Mouse (Mus musculus): Measurements from ENCODE around the gene Tmem59.

Gene Tmem59

DNA sequence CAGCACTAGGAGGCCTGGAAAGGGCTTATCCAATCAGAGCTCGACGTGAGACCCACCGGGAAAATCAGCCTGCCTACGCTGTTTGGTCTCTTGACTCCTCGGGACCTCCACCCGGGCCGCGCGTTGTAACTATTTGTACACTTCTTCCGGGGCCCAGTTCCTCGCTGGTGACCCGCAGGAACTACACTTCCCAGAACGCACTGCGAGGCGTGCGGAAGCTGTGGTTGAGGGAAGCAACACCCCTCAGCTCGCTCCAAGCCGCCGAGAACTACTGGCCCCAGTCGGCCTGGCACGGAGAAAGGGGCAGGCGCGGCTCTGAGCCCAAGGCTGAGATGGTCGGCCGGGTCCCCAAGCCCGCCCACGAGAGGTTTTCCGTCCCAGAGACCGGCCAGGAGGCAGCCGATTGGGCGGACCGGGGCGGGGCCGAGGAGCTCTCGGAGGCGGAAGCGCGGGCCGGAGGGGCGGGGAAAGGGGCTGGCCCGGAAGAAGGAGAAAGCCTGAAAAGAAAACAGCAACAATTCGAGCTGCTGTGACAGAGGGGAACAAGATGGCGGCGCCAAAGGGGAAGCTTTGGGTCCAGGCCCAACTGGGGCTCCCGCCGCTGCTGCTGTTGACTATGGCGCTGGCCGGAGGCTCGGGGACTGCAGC is at the start of gene Tmem59:
TSS of gene Tmem59 (plus strand) at position 218 of the 648 bp plus-strand sequence.
- peak; percentile 97 for DNase-seq (ENCODE audit: low read depth, low spot score)

DNA sequence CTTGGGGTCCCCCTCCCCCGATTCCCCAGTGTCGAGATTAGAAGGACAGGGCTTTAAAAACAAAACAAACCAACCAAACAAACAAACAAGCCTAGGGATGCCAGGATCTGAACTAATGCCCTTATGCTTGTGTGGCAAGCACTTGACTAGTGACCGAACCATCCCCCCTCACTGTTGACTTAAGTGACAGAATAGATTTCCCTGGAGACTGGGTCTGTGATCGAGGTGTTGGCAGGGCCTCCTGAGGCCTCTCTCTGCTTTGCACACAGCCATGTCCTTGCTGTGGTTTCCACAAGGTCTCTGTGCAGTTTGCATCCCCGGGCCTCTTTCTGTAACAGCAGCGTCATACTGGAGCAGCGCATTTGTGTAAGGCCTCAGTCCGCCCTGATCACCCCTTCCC is 48.8 kb upstream of the Tmem59 start:
- DNase-seq (ENCODE audit: low read depth, low spot score), result no peak

DNA sequence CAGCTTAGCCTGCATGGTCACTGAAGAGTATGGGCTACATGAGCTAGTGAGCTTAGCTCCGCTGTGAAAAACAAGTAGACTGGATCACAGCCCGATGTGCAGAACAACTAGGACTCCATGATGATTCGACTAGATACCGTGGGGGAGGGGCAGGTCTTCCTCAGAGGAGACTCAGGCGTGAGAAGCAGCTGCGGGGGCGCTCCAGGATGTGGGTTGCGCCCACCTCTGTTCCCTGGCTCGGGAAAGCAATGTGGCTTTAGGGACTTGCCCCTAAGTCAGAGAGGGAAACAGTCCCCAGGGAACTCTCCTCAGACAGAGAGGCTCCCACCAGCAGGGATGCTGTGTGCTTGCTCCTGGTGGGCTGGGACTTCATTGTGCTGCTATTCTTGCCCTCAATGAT is 47.7 kb upstream of the Tmem59 start:
- DNase-seq (ENCODE audit: low read depth, low spot score), result no peak

DNA sequence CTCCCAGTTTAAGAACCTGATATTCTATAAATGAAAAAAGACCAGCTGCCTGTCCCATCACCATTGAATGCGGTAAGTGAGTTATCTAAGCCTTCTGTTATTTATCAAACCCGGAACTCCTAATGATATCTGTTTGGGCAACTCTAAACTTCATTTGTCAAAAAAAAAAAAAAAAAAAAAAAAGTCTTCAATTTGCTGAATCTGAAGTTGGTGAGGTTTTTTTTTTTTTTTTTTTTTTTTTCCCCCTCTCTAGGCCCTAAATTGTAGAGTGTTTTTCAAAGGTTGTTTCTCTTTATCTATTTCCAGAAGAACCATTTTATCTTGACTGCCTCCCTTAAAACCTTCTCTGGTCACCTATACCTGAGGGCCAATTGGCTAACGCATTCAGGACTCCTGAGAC is 43.3 kb upstream of the Tmem59 start:
- DNase-seq (ENCODE audit: low read depth, low spot score), result no peak

DNA sequence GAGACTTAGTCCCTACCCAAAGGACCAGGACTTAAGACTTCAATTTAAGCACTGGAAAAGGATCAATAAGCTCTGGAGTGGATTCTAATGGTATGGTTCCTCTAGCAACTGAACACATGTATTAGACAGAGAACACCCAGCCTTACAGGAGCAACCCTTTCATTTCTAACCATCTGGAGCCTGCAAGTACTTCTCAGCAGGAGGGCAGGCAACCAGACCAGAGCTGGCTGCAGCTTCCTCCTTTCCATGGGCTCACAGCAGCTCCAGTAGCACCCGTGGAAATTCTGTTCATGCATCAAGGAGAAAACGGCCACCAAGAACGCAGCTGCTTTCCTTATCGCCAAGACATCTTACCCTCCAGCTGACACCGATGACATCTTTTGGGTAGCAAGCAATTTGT is 42.5 kb upstream of the Tmem59 start:
- DNase-seq (ENCODE audit: low read depth, low spot score), result no peak

DNA sequence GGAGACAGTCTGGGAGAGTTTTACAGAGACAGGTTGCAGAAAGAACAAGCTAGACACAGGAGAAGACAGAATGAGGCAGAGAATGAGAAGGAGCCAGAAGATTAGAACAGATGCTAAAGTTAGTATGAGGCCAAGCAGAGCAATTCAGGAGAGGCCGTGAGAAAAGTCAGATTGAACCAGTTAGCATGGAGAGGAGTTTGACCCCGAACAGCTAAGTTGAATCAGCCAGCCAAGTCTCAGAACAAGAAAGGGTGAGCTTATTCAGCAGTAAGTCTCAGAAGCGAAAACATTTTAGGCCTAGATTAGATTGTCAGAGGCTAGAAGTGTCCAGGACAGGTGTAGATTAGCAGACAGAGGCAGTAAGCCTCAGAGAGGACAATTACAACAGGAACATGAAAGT is 41.7 kb upstream of the Tmem59 start:
- DNase-seq (ENCODE audit: low read depth, low spot score), result no peak

DNA sequence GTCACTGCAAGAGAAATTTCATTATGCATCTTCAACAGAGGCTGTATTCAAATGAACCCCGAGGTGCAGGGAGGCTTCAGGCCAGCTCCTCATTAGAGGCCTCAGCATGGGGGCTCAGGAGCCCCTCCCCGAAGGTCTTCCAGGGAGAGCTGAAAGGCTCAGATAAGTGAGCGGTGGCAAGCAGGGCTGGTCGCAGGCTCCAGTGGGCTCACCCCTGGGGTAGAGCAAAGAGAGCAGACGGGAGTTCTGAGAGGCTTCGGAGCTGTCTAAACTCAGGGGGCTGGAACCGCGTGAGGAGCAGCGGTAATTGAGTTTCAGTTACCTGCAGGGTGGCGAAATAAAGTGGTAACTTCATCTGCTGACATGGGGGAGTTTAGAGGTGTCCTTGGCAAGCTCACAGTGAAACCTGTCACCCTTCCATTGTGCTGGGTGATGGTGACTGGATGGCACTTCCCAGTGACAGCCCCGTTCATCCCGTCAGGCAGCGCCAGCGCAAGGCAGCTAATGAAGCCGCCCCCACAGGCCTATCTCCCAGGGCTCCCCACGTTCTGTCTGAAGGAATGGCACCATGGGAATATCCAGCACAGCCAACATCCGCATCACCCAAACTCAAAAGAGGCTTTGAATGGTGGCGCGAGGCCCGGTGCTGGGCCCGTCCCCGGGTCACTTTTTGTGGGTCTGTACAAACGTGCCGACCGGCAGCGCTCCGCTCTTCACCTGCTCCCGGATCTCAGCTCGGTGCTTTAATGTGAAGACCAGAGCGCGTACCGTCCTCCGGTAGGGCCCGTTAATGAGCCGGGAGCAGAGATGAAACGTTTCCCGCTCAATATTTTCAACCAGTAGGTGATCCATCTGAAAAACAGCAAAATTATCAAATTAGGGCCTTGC is 39.0 kb upstream of the Tmem59 start:
- no peak for DNase-seq (ENCODE audit: low read depth, low spot score)

DNA sequence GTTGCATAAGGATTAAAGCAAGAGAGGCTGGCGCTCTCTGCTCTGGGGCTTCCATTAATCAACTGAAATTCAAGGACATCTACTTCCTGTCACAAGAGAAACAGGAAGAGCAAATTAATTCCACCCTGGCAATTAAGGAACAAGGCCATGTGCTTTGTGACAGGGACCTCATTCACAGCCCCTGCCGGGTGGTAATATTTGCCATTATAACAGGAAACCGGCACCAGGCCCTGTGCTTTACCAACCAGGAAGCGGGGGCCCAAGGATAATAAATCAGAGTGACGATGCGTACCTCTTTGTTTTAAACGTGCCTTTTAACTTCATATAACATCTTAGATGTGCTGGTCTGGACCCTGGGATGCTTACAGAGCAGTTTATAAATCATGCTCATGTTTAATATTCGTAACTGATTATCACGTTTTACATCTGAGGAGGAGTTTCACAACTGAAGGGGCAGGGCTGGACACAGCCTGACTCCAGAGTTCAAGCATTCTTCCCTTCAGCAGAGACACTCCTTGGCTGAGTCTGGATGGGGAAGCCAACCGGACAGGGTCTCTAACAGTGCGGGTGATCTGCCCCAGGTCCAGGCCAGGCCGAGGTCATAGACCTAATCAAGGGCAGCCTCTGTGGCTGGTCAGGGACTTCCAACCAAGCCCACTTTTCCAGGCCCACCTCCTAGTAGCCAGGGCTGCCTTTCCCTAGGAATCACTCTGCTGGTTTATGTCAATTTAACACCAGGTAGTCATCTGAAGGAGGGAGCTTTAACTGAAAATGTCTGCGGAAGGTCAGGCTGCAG is 38.2 kb upstream of the Tmem59 start:
- no peak for DNase-seq (ENCODE audit: low read depth, low spot score)

DNA sequence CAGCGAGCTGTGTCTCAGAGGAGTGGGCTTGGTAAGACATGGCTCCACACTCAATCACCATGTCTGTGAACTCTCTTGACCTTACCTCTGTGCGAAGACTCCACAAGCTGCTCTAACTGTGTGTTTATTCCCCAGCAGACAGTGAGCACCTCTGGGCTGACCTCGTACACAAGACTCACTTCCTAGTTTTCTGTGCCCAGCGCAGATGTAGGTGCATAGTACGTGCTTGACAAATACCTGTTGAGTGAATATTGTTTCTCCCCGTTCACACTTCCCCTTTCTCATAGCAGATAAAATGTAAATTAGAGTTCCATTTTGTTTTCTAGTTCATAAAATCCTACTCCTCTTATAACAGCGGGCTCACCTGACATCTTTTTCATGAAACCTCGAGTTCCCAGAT is 34.7 kb upstream of the Tmem59 start:
- no peak for DNase-seq (ENCODE audit: low read depth, low spot score)

DNA sequence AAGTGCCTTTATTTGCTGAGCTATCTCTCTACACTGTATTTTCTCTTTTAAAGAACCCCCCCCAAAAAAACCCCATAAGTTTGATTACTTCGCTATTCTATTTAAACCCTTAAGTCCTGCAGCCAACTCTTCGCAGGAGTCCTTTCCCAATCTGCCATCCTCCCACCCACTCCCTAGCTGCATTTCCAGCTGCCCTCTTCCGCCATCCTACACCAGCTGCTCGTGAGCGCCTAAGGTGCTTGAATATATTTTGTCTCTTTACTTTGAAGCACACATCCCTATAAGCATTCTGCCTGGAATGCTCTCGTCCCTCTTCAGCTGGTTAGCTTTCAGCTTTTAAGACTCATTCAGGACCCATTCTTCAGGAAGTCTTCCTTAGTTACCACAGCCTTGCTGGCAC is 27.2 kb upstream of the Tmem59 start:
- DNase-seq (ENCODE audit: low read depth, low spot score), result no peak

DNA sequence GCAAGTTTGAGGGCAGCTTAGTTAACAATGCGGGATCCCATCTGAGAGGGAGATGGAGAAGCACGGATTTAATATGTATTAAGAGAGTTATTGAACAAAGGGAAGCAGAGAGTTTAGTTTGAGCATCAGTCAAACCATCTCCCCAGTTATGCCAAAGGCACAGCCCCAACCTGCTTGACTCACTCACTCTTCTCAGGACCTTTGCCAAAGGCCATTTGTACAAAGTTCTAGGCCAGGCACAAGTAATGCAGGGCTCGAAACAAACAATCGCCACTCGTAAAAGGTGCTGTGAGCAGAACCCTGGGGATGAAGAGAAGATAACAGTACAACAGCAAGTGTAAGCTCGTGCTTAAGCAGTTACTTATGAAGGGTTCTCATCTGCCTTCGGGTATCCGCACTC is 25.6 kb upstream of the Tmem59 start:
- no peak for DNase-seq (ENCODE audit: low read depth, low spot score)

DNA sequence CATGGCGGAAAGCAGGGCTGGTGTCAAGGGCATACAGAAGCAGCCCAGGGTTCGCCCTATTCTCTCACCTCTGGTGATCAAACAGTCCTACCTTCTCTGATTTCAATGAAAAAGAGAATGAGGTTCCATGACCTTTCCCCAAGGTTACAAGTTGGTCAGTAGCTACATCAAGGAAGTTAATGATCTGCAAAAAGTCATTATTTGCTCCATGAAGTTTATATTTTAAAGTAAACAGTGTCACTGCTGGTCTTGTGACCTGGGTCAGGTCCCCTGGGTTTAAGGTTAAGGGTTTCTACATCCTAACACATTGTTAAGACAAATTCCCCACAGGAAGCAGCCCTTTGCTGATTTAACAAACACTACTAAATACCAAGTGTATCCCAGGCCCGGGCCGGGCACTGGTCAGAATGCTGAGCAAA is 21.2 kb upstream of the Tmem59 start:
- no peak for DNase-seq (ENCODE audit: low read depth, low spot score)

DNA sequence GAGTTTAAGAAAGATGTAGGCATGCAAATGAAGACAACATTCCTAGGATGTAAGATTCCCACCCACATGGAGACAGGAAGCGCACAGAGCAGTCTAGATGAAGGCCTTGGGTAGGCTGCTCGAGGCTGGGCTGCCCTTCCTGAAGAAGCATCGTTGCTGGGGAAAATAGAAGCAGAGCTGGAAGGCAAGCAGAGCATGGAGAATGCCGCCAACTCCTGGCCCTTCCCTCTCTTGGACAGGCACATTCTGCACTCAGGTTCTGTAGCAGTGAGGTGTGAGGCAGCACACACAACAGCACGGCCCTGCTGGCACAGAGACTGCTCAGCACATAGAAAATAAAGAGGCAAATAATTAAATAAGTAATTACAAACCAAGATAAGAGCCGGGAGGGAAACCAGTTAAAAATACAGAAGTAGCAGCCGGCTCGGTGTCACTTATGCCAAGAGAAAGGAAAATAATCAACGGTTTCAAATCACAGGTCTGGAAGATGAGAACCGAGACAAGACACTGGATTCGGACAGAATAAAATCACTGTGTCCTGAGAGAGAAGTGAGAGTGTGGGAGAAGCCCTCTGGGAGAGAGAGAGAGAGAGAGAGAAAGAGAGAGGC is 18.9 kb upstream of the Tmem59 start:
- no peak for DNase-seq (ENCODE audit: low read depth, low spot score)

DNA sequence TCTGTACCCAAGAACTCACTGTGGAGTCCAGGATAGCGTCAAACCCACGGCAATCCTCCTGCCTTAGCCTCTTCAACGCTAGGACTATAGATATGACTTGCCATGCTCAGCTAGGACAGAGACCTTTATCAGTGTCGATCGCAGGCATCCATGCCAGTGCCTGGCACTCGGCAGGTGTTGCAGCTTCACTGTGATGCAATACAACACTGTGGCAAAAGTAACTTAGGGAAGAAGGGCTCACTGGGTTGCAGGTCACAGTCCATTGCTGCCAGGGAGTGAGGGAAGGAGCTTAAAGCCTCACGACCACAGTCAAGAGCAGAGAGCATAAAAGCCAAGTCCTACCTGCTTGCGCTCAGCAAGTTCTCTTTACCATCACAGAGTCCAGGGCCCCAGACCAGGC is 18.0 kb upstream of the Tmem59 start:
- DNase-seq (ENCODE audit: low read depth, low spot score), result no peak

DNA sequence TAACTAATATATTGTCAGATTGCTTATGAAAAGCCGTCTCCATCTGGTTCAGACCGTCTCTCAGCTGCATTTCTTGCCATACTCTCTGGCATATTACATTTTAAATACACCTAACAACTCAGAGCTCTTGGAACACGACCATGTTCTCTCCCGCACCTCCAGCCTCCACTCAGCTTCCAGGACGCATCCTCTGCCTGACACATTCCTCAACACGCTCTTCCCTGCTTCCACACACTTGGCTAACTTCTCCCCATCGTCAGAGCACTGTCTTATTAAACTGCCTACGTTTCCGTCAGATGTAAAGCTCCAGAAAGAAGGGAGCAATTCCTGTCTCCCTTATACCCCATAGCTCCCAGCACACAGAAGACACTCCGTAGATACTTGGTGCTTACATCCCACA is 14.9 kb upstream of the Tmem59 start:
- no peak for DNase-seq (ENCODE audit: low read depth, low spot score)

DNA sequence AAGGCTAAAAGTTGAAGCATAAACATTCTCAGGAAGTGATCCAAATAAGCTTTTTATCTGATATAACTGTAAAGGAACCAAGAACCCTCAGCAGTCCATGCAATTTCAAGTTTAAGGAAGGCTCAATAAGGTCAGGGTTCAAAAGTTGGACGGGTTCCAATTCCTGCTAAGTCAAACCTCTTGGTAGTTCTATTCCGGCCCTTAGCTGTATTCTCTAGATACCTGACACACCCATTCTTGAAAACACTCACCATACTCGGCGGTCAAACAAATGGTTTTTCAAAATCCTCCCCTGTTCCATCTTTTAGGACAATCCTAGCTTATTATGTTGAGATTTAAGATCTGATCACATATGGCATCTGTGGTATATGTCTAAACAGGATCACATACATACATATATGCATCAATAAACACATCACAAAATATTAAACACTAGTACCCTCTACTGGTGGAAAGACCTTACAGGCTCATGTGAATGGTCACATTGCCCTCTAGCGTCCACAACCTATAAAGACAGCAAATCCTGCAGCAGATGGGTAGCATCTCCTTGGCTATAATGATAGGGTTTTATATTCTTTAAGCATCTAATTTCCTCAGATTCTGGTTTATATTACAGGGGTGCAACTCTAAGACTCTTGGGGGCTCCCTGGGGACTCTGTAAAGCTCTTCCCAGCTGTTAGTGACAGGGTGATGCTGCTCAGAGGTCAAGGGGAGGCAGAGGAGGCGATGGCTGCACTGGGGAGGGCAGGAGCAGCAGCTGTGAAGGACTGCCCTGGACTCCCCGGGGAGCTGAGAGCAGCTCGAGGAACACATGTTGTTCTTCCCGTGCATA is 14.2 kb upstream of the Tmem59 start:
- peak; percentile 80 for DNase-seq (ENCODE audit: low read depth, low spot score)

DNA sequence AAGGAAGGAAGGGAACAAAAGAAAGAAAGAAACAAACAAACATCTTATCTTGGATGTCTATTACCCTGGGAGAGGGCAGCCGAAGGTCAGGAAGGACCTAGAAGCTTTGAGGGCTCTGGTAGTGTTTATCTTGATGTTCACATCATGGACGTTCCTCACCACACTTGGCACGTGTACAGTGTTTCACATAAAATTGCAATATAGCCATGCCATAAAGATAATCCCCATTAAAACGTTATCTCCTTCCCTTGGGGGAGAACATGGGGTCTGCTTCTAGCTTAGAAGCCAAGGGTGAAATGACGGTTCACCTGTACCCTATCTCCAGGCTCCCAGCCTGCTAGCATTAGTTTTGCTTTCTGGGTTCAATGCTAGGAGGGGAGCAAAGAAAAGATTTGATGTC is 11.5 kb upstream of the Tmem59 start:
- no peak for DNase-seq (ENCODE audit: low read depth, low spot score)

DNA sequence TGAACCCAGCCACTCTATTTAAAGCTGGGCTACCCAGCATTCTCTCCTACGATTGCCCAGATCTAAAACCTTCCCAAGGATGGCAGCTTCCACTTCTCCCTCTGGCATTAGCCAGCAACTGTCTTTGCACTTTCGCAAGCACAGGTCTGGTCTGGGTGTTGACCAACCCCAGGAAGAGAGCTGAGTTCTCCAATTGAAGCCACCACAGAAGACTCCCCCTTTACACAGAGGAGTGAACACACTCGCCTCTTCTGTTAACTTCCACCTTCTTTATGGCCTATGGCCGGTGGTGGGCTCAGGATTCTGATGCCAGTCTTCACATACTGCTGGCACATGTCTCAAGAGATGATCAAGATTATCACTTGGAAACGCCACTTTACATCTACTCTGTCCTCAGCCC is 10.4 kb upstream of the Tmem59 start:
- DNase-seq (ENCODE audit: low read depth, low spot score), result no peak

DNA sequence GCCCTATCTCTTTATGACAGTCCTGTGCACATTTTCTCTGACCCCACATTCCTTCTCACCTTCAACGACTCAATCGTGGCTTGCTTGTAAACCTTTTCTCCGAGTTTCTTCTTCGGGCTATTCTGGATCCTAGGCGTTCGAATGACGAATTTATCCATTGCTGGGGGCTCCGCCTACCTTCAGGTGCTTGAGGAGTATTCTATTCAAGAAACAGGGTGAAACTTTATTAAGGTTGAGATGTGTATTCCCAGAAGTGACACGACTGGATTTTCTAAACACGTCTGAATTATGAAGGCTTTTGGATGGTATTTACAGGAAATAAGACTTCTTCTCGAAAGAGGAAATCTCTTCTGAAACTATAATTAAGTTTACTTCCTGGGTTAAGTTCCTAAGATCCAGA is 693 bp upstream of the Tmem59 start:
- DNase-seq (ENCODE audit: low read depth, low spot score), result no peak

DNA sequence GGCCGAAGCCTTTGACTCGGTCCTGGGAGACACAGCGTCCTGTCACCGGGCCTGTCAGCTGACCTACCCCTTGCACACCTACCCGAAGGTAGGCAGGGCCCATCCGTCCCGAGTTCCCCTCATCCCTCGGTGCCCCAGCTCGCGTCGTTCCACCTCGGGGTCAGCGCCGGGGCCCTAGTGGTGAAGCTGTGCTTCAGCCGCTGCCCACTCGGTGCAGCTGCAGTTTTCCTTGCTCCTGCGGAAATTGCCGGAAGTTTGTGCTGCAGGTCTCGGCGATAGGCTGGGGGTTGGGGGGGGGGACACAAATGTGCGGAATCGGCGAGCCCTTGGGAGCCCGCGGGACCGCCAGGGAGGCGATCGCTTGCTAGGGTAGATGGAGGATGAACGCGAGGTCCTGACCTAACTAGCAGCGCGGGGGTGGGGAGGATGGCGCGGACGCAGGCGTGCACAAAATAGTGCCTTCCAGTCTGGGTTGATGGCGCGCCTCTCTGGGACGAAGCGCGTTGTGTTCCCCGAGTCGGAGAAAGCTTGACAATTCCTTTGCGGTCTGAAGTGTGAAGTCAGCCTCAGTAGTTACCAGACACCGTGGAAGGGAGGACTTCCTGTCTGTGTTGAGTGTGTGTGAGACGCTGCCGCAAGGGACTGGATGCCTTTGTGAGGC is 761 bp downstream of the Tmem59 start, which contains the start of gene Tceanc2:
TSS of gene Tceanc2 (minus strand) at position 287 of the 661 bp plus-strand sequence.
- DNase-seq (ENCODE audit: low read depth, low spot score), result peak; percentile 90

Measured in CD4-positive helper T cell, adult 2 months (primary cell).